Mouse (Mus musculus): ENCODE results near the gene Pacsin1. TPM values are rescaled to one million over a fixed set of nuclear protein-coding genes. Genes with fewer than 3 reads are reported as not detected.
A peak's percentile ranks its signal among the peaks of the same experiment; 100 is the strongest.

The Pacsin1 gene
- total RNA-seq (2018; cell fraction: chromatin; rRNA removed), result not detected
- under 1 TPM in 22 of 26 experiments, not detected in 4; 0.03 to 0.36 (median 0.12) TPM for total RNA-seq (2018; cell fraction: cytosol; rRNA removed)
- total RNA-seq (2018; cell fraction: nucleus; rRNA removed), result 1 to 10 TPM in 1 of 26 experiments, under 1 TPM in 12, not detected in 13; 0.16 to 1.1 (median 0.31) TPM
- polyA plus RNA-seq (2018), result 0.14 to 0.20 TPM in 2 of 3 replicates, not detected in the other

DNA sequence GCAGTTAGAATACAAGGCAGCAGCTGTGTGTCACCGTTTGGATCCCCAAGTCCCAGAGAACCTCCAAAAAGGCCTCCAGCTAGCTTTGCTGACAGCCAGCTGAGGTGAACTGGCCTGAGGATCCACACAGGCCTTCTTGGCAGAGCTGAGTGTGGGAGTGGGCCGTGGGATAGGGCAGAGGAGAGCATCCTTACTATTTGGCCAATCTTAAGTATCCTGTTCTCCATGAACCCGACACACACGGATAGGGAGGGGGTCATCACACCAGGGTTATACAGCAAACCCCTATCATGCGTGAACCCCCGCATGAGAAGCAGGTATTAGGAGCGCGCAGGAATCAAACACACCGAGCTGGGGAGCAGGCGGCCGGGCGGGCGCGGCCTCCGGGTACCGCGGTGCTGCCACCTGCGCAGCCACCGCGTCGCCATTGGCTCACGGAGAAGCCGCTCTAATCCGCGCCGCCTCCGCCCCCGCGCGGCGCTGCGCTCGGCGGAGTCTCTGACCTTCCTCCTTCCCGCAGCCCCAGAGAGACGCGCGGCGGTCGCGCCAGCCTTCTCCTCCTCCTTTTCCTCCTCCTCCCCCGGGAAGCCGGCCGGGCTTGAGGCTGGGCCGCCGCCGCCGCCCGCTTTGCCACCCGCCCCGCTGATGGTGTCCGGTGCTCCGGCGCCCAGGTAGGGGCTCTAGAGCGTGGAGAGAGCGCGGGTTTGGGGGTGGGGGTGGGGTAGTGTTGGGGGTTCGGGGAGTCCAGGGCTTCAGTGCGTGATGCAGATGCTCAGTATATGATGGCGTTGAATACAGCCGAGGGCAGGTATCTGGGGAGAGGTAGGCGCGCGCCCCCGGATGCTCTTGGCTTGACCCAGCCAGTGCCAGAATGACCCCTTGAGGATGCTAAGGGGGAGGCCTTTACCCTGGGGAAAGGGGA, at the start of gene Pacsin1:
Gene Pacsin1 (plus strand): TSS at position 421 of the 922 bp plus-strand sequence.
- Histone ChIP-seq H3K27ac (no peak within 1 kb of the TSS), H3K36me3 (ENCODE audit: inconsistent target) (no peaks in the 10 kb centered on the region), H3K79me2 (ENCODE audit: inconsistent target) (no peaks in the 10 kb centered on the region), H3K4me3 (ENCODE audit: inconsistent target) (no peak within 1 kb of the TSS)
- WGBS (ENCODE audit: missing documents), result 3% methylated on average over 58 of the region's 65 CpGs

DNA sequence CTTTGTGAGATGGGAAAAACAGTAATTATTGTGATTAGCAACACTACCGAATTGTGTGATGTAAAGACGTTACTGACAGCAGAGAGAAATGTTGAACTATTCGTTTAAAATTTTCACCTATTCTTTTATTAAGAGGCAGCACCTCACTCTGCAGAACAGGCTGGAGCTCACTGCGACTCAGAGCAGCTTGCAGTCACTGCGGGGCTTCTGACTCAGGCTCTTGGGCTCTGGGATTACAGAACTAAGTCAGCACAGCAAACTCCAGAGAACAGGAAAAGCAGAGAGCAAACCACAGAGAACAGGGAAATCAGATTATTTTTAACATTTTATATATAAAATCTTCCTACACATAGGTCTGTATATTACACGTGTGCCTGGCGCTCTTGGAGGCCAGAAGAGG, 45.7 kb upstream of the Pacsin1 start:
- Histone ChIP-seq H3K36me3 (ENCODE audit: inconsistent target) (no peaks in the 10 kb centered on the region), H3K4me3 (ENCODE audit: inconsistent target) (no peak overlapping the region), H3K27ac (no peak overlapping the region), H3K79me2 (ENCODE audit: inconsistent target) (peaks cover 100% of the 10 kb centered on the region)
- 92% methylated on average over 6 of the region's 7 CpGs for WGBS (ENCODE audit: missing documents)

DNA sequence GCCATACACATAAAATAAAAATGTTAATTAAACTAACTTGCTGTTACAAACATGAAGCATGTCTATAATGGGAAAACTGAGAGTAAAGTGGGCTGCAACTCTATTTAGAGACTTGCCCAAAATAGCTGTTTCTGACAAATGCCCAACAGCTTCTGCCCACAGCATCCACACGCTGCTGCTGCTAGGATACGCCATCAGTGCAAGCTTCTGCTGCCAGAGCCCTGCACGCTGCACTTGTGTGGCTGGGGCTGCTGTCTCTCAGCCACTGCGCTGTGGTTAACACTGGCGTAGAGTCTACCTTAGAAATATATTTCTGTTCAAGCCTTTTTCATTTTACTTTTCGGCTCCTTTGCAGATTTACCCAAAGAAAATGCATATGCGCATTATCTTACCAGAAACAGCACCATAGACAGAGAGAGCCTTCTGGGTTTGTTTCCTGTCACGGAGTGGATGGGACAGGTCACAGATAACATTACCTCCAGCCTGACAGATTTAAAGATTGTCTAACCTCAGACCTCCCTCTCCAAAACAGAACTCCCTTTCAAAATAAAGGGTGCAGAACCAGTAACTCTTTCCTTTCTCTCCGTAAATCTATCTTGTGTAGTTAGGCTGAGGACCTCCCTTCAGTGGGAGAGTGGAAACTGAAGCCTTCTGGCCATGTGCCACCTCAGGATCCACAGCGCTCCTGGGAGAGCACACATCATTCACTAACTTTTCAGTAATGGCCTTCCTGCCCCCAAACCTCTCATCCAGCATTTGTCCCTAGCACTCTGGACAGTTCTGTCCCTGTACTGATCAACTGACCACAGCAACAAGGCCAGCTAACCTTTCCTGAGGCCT, 44.4 kb upstream of the Pacsin1 start:
- Histone ChIP-seq H3K27ac (no peak overlapping the region), H3K79me2 (ENCODE audit: inconsistent target) (peaks cover 100% of the 10 kb centered on the region), H3K36me3 (ENCODE audit: inconsistent target) (no peaks in the 10 kb centered on the region), H3K4me3 (ENCODE audit: inconsistent target) (no peak overlapping the region)
- 87% methylated on average over 10 of the region's 10 CpGs for WGBS (ENCODE audit: missing documents)

DNA sequence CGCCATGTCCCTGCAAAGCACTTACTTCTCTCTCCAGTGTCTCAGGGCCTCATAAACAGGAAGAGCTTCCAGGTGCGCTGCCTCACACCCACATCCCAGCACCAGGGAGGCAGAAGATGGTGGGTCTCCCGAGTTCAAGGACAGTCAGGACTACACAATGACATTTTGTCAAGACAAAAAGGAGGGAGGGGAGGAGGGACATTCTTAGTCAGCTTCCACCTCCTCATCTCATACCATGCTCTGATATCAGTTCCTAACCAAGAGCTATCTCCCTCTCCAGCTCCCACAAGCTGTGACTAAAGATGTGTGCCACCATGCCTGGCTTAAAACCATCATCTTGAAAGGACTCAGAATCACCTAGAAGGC, 43.8 kb upstream of the Pacsin1 start:
- Histone ChIP-seq H3K4me3 (ENCODE audit: inconsistent target) (no peak overlapping the region), H3K27ac (no peak overlapping the region), H3K79me2 (ENCODE audit: inconsistent target) (peaks cover 100% of the 10 kb centered on the region), H3K36me3 (ENCODE audit: inconsistent target) (no peaks in the 10 kb centered on the region)
- 66% methylated on average over 3 of the region's 3 CpGs for WGBS (ENCODE audit: missing documents)

DNA sequence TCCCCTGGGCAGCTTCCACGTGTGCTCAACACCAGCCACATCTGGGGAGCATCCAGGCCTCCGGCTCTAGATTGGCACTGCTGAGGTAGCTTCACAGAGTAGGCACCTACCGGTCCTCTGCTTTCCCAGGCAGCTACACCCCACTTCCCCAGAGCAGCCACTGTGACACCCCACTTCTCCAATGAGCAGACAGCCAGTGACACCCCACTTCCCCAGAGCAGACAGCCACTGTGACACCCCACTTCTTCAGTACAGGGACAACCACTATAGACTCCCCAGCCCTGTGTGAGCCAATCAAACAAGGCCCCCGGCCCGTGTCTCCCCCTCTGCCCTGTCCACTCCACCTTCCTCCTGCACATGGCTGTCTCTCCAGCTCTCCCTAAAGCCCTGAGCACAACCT, 43.3 kb upstream of the Pacsin1 start:
- no peaks in the 10 kb centered on the region for H3K36me3 ChIP-seq (ENCODE audit: inconsistent target)
- 51% methylated on average over 5 of the region's 5 CpGs for WGBS (ENCODE audit: missing documents)
- peaks cover 100% of the 10 kb centered on the region for H3K79me2 ChIP-seq (ENCODE audit: inconsistent target)
- no peak overlapping the region for H3K4me3 ChIP-seq (ENCODE audit: inconsistent target)
- no peak overlapping the region for H3K27ac ChIP-seq

DNA sequence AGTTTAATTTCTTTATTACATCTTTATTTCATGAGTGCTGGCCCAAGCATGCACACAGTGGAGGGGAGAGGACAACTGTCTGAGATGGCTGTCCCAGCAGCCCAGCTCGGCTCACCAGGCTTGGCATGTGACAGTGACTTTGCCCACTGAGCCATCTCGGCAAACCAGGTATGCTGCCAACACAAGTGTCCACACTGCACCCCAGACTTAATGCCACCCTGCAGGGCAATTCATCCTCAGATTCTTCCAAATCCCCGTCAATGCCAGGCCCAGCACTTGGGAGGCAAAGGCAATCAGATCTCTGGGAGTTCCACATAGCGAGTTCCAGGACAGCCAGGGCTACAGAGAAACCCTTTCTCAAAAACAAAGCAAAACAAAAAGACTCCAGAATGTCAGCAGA, 42.3 kb upstream of the Pacsin1 start:
- peaks cover 100% of the 10 kb centered on the region for H3K79me2 ChIP-seq (ENCODE audit: inconsistent target)
- no peak overlapping the region for H3K4me3 ChIP-seq (ENCODE audit: inconsistent target)
- 97% methylated on average over 3 of the region's 4 CpGs for WGBS (ENCODE audit: missing documents)
- no peaks in the 10 kb centered on the region for H3K36me3 ChIP-seq (ENCODE audit: inconsistent target)
- H3K27ac ChIP-seq, result no peak overlapping the region

DNA sequence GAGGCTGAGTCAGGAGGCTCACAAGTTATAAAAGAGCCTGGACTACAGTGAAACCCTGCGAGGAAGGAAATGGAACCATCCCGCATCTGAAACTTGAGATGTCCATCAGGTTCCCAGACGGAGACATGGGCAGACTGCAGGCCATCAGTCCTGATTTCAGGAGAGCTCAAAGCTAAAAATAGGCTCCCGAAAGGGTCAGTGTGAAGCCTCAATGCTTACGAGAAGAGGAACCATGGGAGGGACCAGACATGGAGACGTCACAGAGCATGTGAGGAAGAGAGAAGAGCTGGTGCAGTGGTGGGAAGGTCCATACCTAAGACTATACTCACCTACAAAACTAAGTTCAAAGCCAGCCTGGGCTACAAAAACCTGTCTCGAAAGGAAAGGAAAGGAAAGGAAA, 39.9 kb upstream of the Pacsin1 start:
- Histone ChIP-seq H3K27ac (no peak overlapping the region), H3K4me3 (ENCODE audit: inconsistent target) (no peak overlapping the region), H3K36me3 (ENCODE audit: inconsistent target) (no peaks in the 10 kb centered on the region), H3K79me2 (ENCODE audit: inconsistent target) (peaks cover 100% of the 10 kb centered on the region)
- WGBS (ENCODE audit: missing documents), result 50% methylated on average over 6 of the region's 7 CpGs

DNA sequence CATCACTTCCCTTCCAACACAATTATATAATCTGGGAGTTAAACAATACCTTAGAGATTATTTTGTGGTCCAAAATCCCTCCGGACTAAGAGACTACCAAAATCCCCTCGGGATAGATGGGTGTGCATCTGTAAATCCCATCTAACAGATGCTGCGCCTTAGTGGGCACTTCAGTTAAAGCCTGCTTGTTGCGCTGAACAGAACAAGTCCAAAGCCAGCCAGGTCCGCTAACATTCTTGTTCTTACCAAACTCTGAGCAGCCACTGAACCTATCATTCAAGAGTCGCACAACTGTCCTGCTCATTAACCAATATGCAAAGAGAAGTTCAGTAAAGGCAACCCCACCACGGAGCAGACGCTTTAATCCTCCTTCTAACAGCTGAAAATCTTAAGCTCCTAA, 34.1 kb upstream of the Pacsin1 start:
- WGBS (ENCODE audit: missing documents), result 50% methylated on average over 8 of the region's 8 CpGs
- H3K36me3 ChIP-seq (ENCODE audit: inconsistent target), result no peaks in the 10 kb centered on the region
- peaks cover 64% of the 10 kb centered on the region for H3K79me2 ChIP-seq (ENCODE audit: inconsistent target)
- peak overlapping the region; percentile 47; the same call in 1 of the 2 replicates for H3K27ac ChIP-seq
- peak overlapping the region; percentile 52 for H3K4me3 ChIP-seq (ENCODE audit: inconsistent target)

DNA sequence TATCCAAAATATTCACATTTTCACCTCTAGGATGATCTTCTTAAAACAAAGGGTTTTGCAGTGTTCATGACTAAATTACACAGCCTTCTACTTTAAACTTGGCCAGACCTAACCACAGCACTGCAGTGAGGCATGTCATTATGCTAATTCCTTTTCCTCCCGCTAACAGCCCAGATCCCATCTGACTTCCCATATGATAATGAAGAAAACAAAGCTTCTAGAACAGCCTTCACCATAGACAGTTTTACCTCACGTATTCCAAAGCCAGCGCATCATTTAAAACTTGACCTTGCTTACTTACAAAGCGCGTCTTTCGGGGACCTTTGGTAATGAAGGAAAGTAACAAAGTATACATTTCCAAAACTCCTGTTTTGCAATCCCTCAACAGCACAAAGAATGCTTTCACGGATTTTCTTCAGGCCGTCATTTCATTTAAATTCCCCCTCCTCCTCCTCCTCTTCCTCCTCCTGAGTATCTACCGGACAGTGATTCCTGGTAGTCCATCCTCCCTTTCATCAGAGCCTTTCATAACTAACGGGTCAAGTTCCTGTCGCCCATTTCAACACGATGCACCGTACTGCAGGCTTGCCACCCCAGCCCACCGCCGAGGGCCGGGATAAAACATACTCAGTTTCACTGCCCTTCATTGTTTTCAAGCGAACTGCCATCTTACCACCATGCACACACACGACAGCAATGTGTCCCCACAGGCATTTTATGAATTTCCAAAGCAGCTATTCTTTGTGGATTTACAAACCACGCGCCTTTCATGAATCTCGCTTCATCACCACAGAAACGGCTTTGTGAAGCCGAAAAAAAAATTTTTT, 33.4 kb upstream of the Pacsin1 start:
- Histone ChIP-seq H3K36me3 (ENCODE audit: inconsistent target) (no peaks in the 10 kb centered on the region), H3K27ac (peak overlapping the region; percentile 47), H3K79me2 (ENCODE audit: inconsistent target) (peaks cover 56% of the 10 kb centered on the region), H3K4me3 (ENCODE audit: inconsistent target) (peak overlapping the region; percentile 52)
- WGBS (ENCODE audit: missing documents), result 2% methylated on average over 23 of the region's 23 CpGs

DNA sequence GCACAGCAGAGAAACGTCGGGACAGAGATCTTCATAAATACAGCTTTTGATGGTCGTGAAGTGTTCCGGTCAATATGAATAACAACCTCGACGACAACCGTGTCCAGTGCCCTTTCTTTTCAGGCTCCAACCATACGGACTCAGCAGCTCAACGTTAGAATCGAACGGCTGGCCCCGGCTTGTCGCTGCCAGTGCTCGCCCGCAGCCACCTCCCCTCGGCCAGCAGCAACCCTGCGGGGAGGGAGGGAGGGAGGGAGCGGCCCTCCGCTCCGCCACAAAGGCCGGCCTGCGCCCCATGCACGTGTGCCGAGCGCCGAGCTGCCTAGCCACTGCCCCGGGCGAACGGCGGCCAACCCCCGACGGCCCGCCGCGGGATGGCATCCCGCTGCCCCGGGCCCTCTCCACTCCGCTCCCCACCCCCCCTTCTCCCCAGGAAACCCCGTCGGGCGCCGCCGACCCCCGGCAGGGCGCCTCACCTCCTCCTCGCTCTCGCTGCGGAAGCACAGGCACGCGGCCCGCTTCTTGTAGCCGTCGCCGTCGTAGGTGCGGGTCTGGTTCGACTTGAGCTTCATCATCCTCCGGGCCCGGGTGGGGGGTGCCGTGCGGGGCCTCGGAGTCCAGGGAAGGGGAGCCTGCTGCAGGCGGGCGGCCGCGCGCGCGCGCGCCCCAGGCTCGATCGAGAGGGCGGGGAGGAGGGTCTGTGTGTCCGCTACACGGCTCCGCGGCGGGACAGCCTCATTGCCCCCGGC, 32.5 kb upstream of the Pacsin1 start:
- H3K27ac ChIP-seq, result peak overlapping the region; percentile 47
- peak overlapping the region; percentile 52 for H3K4me3 ChIP-seq (ENCODE audit: inconsistent target)
- 1% methylated on average over 65 of the region's 80 CpGs for WGBS (ENCODE audit: missing documents)
- H3K36me3 ChIP-seq (ENCODE audit: inconsistent target), result no peaks in the 10 kb centered on the region
- peaks cover 47% of the 10 kb centered on the region for H3K79me2 ChIP-seq (ENCODE audit: inconsistent target)

DNA sequence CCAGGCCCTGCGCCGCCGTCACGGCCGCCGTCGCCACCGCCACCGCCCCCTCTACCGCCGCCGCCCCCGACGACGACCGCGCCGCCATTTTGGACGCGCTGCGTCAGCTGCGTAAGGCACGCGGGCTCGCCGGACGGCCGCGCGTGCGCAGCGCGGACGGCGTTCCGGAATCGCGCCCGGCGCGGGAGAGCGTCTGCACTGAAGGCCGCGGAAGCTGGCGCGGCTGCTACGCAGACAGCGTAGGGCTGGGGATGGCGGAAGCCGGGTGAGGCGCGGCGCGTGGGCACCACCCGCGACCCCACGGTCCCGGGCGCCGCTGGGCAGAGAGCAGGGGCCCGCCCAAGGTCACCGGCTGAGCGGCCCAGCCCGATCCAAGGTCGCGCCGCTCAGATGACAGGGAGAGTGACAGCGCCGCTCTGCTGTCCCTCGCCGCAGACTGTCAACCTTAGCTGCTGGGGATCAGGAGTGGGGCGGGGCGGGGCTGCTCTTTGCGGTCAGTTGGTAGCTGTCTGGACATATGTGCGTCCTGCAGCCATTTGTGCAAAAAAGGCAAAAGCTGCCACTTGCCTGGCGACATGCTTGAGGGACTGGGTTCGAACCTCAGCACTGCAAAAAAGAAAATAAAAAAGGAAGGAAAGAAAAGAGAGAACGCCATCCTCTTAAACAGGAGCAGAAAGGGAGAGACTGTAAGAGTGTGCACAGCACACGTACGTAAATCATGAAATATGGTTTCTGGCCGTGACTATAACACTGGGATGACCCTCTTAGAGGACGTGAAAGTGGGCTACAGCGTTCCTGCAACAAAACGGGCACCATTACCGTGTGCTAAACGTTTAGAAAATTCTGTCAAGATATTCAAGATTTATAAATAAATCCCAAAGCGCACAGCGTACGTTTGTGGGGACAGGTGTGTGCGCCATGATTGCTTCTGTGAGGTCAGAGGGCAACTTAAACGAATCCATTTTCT, 31.7 kb upstream of the Pacsin1 start, which contains the start of gene Nudt3:
Gene Nudt3 (minus strand): TSS at position 136 of the 967 bp plus-strand sequence.
- peaks cover 39% of the 10 kb centered on the region for H3K79me2 ChIP-seq (ENCODE audit: inconsistent target)
- H3K36me3 ChIP-seq (ENCODE audit: inconsistent target), result no peaks in the 10 kb centered on the region
- peak within 1 kb of the TSS; percentile 52 for H3K4me3 ChIP-seq (ENCODE audit: inconsistent target)
- 12% methylated on average over 45 of the region's 91 CpGs for WGBS (ENCODE audit: missing documents)
- peak within 1 kb of the TSS; percentile 62 for H3K27ac ChIP-seq

DNA sequence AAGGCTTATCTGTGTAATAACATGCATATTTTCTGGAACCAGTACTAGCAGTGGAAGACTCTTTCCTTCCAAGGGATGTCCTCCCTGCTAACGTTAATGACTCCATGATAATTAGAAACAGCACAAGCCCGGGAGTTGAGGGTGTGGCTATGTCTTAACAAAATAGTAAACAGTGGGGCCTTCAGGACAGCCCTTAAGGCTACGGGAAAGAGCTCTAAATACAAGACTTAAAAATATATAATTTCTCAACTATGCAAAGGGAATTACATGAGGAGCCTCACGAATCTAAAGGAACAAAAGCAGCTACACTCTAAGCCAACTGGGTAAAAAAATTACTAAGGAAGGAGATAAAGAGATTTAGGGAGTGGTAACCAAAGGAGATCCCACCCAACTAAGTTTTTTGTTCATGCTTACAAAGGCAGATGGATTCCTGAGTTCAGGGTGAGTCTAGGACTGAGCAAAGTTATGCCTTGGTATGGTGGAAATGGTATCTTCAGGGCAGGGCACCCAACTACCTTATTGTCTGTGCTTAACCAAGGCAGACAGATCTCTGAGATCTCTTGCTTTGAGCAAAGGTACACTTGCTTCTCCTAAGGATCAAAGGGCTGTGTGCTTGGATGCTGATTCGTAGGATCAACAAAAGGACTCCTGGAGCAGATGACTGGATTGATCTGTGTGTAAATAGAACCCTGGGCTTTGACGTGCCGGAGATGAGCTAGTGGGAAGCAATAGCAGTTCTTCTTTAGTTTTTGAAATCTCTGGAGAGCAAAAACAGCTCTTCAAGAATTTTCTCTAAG, 29.7 kb upstream of the Pacsin1 start:
- H3K36me3 ChIP-seq (ENCODE audit: inconsistent target), result peaks cover 10% of the 10 kb centered on the region
- H3K79me2 ChIP-seq (ENCODE audit: inconsistent target), result peaks cover 19% of the 10 kb centered on the region
- H3K27ac ChIP-seq, result no peak overlapping the region
- no peak overlapping the region for H3K4me3 ChIP-seq (ENCODE audit: inconsistent target)
- WGBS (ENCODE audit: missing documents), result 93% methylated on average over 7 of the region's 7 CpGs

Data from macrophage (primary cell).